Mouse (Mus musculus): ENCODE measurements around the gene Defb26. TPM values are rescaled to one million over a fixed set of nuclear protein-coding genes. Genes with fewer than 3 reads are reported as not detected.

Defb26 gene
- polyA plus RNA-seq, 1 experiment from 2014 or later = not detected

Other genes starting within 250 kb of the Defb26 start
- gene Tbc1d20, start 217.9 kb downstream of the Defb26 start, polyA plus RNA-seq (2016; fragmentation: Nextera tagmentation; extraction: Ambion mirVana) = 30.8 and 32.0 TPM in 2 replicates
- 96.2 and 98.1 TPM in 2 replicates for gene Rbck1, start 179.0 kb downstream of the Defb26 start, polyA plus RNA-seq (2016; fragmentation: Nextera tagmentation; extraction: Ambion mirVana)
- 2.5 and 3.0 TPM in 2 replicates for gene Trib3, start 167.7 kb downstream of the Defb26 start, polyA plus RNA-seq (2016; fragmentation: Nextera tagmentation; extraction: Ambion mirVana)
- 0.87 and 2.5 TPM in 2 replicates for gene Nrsn2, start 135.1 kb downstream of the Defb26 start, polyA plus RNA-seq (2016; fragmentation: Nextera tagmentation; extraction: Ambion mirVana)
- gene Sox12, start 113.6 kb downstream of the Defb26 start, polyA plus RNA-seq (2016; fragmentation: Nextera tagmentation; extraction: Ambion mirVana) = 10.6 and 11.5 TPM in 2 replicates
- 53.4 and 58.3 TPM in 2 replicates for gene Zcchc3, start 96.7 kb downstream of the Defb26 start, polyA plus RNA-seq (2016; fragmentation: Nextera tagmentation; extraction: Ambion mirVana)
- gene 6820408C15Rik, start 96.1 kb downstream of the Defb26 start, polyA plus RNA-seq (2016; fragmentation: Nextera tagmentation; extraction: Ambion mirVana) = 0.43 and 0.71 TPM in 2 replicates
- not detected in 2 replicates for gene Defb23, start 47.1 kb downstream of the Defb26 start, polyA plus RNA-seq (2016; fragmentation: Nextera tagmentation; extraction: Ambion mirVana)
- gene Defb20, start 34.6 kb downstream of the Defb26 start, polyA plus RNA-seq (2016; fragmentation: Nextera tagmentation; extraction: Ambion mirVana) = not detected in 2 replicates
- not detected in 2 replicates for gene Defb22, start 21.6 kb downstream of the Defb26 start, polyA plus RNA-seq (2016; fragmentation: Nextera tagmentation; extraction: Ambion mirVana)
- gene Defb28, start 6.6 kb upstream of the Defb26 start, polyA plus RNA-seq (2016; fragmentation: Nextera tagmentation; extraction: Ambion mirVana) = not detected in 2 replicates
- not detected in 2 replicates for gene Defb29, start 28.4 kb upstream of the Defb26 start, polyA plus RNA-seq (2016; fragmentation: Nextera tagmentation; extraction: Ambion mirVana)
- not detected in 2 replicates for gene Gm17416, start 57.6 kb upstream of the Defb26 start, polyA plus RNA-seq (2016; fragmentation: Nextera tagmentation; extraction: Ambion mirVana)
- not detected in 2 replicates for gene Defb21, start 61.1 kb upstream of the Defb26 start, polyA plus RNA-seq (2016; fragmentation: Nextera tagmentation; extraction: Ambion mirVana)
- not detected in 2 replicates for gene Defb19, start 68.6 kb upstream of the Defb26 start, polyA plus RNA-seq (2016; fragmentation: Nextera tagmentation; extraction: Ambion mirVana)
- not detected in 2 replicates for gene Defb45, start 87.7 kb upstream of the Defb26 start, polyA plus RNA-seq (2016; fragmentation: Nextera tagmentation; extraction: Ambion mirVana)
- gene Defb36, start 92.6 kb upstream of the Defb26 start, polyA plus RNA-seq (2016; fragmentation: Nextera tagmentation; extraction: Ambion mirVana) = not detected in 2 replicates
- gene Defb25, start 111.4 kb upstream of the Defb26 start, polyA plus RNA-seq (2016; fragmentation: Nextera tagmentation; extraction: Ambion mirVana) = 0.70 TPM in 1 of 2 replicates, not detected in the other
- 0.40 and 0.60 TPM in 2 replicates for gene Rem1, start 115.3 kb upstream of the Defb26 start, polyA plus RNA-seq (2016; fragmentation: Nextera tagmentation; extraction: Ambion mirVana)
- 102 and 110 TPM in 2 replicates for gene H13, start 157.8 kb upstream of the Defb26 start, polyA plus RNA-seq (2016; fragmentation: Nextera tagmentation; extraction: Ambion mirVana)
- gene Mcts2, start 175.3 kb upstream of the Defb26 start, polyA plus RNA-seq (2016; fragmentation: Nextera tagmentation; extraction: Ambion mirVana) = 37.6 and 40.2 TPM in 2 replicates
- 161 and 182 TPM in 2 replicates for gene Id1, start 224.6 kb upstream of the Defb26 start, polyA plus RNA-seq (2016; fragmentation: Nextera tagmentation; extraction: Ambion mirVana)
- gene Cox4i2, start 242.5 kb upstream of the Defb26 start, polyA plus RNA-seq (2016; fragmentation: Nextera tagmentation; extraction: Ambion mirVana) = 9.9 and 10.1 TPM in 2 replicates

Data from embryonic facial prominence, embryonic 10.5 days (tissue).